Mouse (Mus musculus) natural killer cell, adult 2 months (primary cell): ENCODE measurements around the gene Syngr4.
"Not testable (repeated sequence)": the region's sequence is repeated elsewhere in the genome, so short reads cannot be mapped to it uniquely, and the experiment has no call there.

Experiments
- DNase-seq, 2 experiments: peaks; one replicate each; pipeline ENCODE4 v3.0.0; 2022; ENCODE audit warnings: low spot score in 2 of 2

The Syngr4 gene

GRCm38 (mm10) chr7:45896517-45897257, at the start of gene Syngr4, which contains the start of gene Tmem143:
Gene Syngr4 (minus strand): TSS chr7:45896714.
Gene Tmem143 (plus strand): TSS chr7:45896941.
- peak; percentile 93 to 96 for DNase-seq

- DNase-seq: not testable (repeated sequence)
Measured at GRCm38 (mm10) chr7:45943280-45943679, 46.8 kb upstream of the Syngr4 start.

GRCm38 (mm10) chr7:45941986-45942385, 45.5 kb upstream of the Syngr4 start:
- no peak for DNase-seq

- DNase-seq: no peak
Measured at GRCm38 (mm10) chr7:45939836-45940235, 43.3 kb upstream of the Syngr4 start.

GRCm38 (mm10) chr7:45935114-45935513, 38.6 kb upstream of the Syngr4 start:
- DNase-seq: peak; percentile 69 to 80

GRCm38 (mm10) chr7:45933766-45934165, 37.3 kb upstream of the Syngr4 start:
- DNase-seq: peak; percentile 65 to 76

- no peak for DNase-seq
Measured at GRCm38 (mm10) chr7:45929688-45930087, 33.2 kb upstream of the Syngr4 start.

- DNase-seq: no peak
Measured at GRCm38 (mm10) chr7:45928626-45929295, 32.2 kb upstream of the Syngr4 start.

GRCm38 (mm10) chr7:45924429-45924816, 27.9 kb upstream of the Syngr4 start:
- peak in 1 of 2 experiments; percentile 46 for DNase-seq

- DNase-seq: peak; percentile 72 to 79
Measured at GRCm38 (mm10) chr7:45923762-45924428, 27.4 kb upstream of the Syngr4 start, which contains the start of gene Ccdc114. Gene Ccdc114 (plus strand): TSS chr7:45924072.

- DNase-seq: peak; percentile 97 to 98
Measured at GRCm38 (mm10) chr7:45922928-45923761, 26.6 kb upstream of the Syngr4 start.

GRCm38 (mm10) chr7:45921950-45922600, 25.6 kb upstream of the Syngr4 start:
- peak; percentile 39 to 40 for DNase-seq

- peak; percentile 65 to 79 for DNase-seq
Measured at GRCm38 (mm10) chr7:45921242-45921621, 24.7 kb upstream of the Syngr4 start, which contains the start of gene Emp3. Gene Emp3 (minus strand): TSS chr7:45921404.

GRCm38 (mm10) chr7:45920583-45921241, 24.2 kb upstream of the Syngr4 start:
- peak; percentile 33 to 42 for DNase-seq

GRCm38 (mm10) chr7:45919761-45920160, 23.2 kb upstream of the Syngr4 start:
- no peak for DNase-seq

- DNase-seq: peak; percentile 40 to 51
Measured at GRCm38 (mm10) chr7:45919083-45919671, 22.7 kb upstream of the Syngr4 start.

- DNase-seq: no peak
Measured at GRCm38 (mm10) chr7:45917926-45918325, 21.4 kb upstream of the Syngr4 start.

GRCm38 (mm10) chr7:45917004-45917704, 20.6 kb upstream of the Syngr4 start:
- DNase-seq: no peak
